Mouse (Mus musculus) midbrain, embryonic 16.5 days (tissue): Measurements from ENCODE around the gene Rnpep. TPM values are rescaled to one million over a fixed set of nuclear protein-coding genes. Genes with fewer than 3 reads are reported as not detected.
A peak's percentile ranks its signal among the peaks of the same experiment; 100 is the strongest.

Experiments used
- ATAC-seq: fragments of 200-750 bp; cut with Nextera tagmentation; 2 replicates; pipeline ENCODE4 v1.8.0; 2017; ENCODE audit warnings: moderate TSS enrichment
- H3K27ac ChIP-seq: fragments of 300-500 bp; sonication (generic); 2 replicates; pipeline ENCODE4 v1.5.1; 2014; ENCODE audit warnings: mild to moderate bottlenecking, low read length, mixed read lengths
- H3K27me3 ChIP-seq: fragments of 300-500 bp; sonication (generic); 2 replicates; pipeline ENCODE4 v1.6.1; 2014; ENCODE audit warnings: low read depth, low read length, mixed read lengths; ENCODE audit not compliant: control insufficient read depth, insufficient read depth
- H3K36me3 ChIP-seq: fragments of 300-500 bp; sonication (generic); 2 replicates; pipeline ENCODE4 v1.6.1; 2014; ENCODE audit warnings: mild to moderate bottlenecking, low read length, moderate library complexity, mixed read lengths; ENCODE audit not compliant: control insufficient read depth, insufficient read depth
- H3K4me1 ChIP-seq: fragments of 300-500 bp; sonication (generic); 2 replicates; pipeline ENCODE4 v1.6.1; 2014; ENCODE audit warnings: mild to moderate bottlenecking, low read length, mixed read lengths; ENCODE audit not compliant: control insufficient read depth, insufficient read depth
- H3K4me2 ChIP-seq: fragments of 300-500 bp; sonication (generic); 2 replicates; pipeline ENCODE4 v1.6.1; 2014; ENCODE audit warnings: mild to moderate bottlenecking, low read length, mixed read lengths
- H3K4me3 ChIP-seq: fragments of 300-500 bp; sonication (generic); 2 replicates; pipeline ENCODE4 v1.5.1; 2014; ENCODE audit warnings: low read depth, mild to moderate bottlenecking, low read length, moderate library complexity, mixed read lengths
- H3K9ac ChIP-seq: fragments of 300-500 bp; sonication (generic); 2 replicates; pipeline ENCODE4 v1.6.1; 2014; ENCODE audit warnings: low read depth, low read length, mixed read lengths
- H3K9me3 ChIP-seq: fragments of 300-500 bp; sonication (generic); replicated peaks from 2 replicates; pipeline ENCODE4 v1.6.1; 2014; ENCODE audit warnings: mild to moderate bottlenecking, low read length, mixed read lengths; ENCODE audit not compliant: control insufficient read depth, poor library complexity, severe bottlenecking
- WGBS: fragments of 180-500 bp; shearing (Covaris S2); extraction: QIAGEN DNeasy Blood & Tissue Kit; methylation state at CpG from one replicate; pipeline ENCODE4 v1.1.7; 2014; 5-methylcytosine and 5-hydroxymethylcytosine counted together
- polyA plus RNA-seq: library from polyadenylated mRNA; unstranded; fragments of >200 nt; fragmentation: Nextera tagmentation; extraction: Ambion mirVana; gene quantifications from 2 replicates; pipeline ENCODE4 v1.2.1, GENCODE M21; 2015

Rnpep gene
- 102 and 107 TPM in 2 replicates for polyA plus RNA-seq

GRCm38 (mm10) chr1:135283826-135284291 is at the start of gene Rnpep:
Gene Rnpep (minus strand): TSS chr1:135284084.
- WGBS, result 1% methylated on average over 39 of the region's 39 CpGs
- peak within 1 kb of the TSS; percentile 87 for H3K4me3 ChIP-seq
- H3K27me3 ChIP-seq, result no peaks in the 10 kb centered on the region
- peaks cover 12% of the 10 kb centered on the region for H3K4me1 ChIP-seq
- H3K9me3 ChIP-seq, result no peaks in the 10 kb centered on the region
- no peaks in the 10 kb centered on the region for H3K36me3 ChIP-seq
- peak within 1 kb of the TSS; percentile 92 for H3K27ac ChIP-seq
- H3K9ac ChIP-seq, result peak within 1 kb of the TSS; percentile 96
- peak within 1 kb of the TSS; percentile 68 for H3K4me2 ChIP-seq
- ATAC-seq, result peak; percentile 89

- 74% methylated on average over 6 of the region's 6 CpGs for WGBS
- no peak overlapping the region for H3K9ac ChIP-seq
- no peak overlapping the region for H3K4me3 ChIP-seq
- no peaks in the 10 kb centered on the region for H3K27me3 ChIP-seq
- H3K36me3 ChIP-seq, result no peaks in the 10 kb centered on the region
- H3K27ac ChIP-seq, result no peak overlapping the region
- H3K4me1 ChIP-seq, result no peaks in the 10 kb centered on the region
- H3K9me3 ChIP-seq, result no peaks in the 10 kb centered on the region
- H3K4me2 ChIP-seq, result no peak overlapping the region
- no peak for ATAC-seq
Measured at GRCm38 (mm10) chr1:135330578-135330977, 46.7 kb upstream of the Rnpep start.

DNA sequence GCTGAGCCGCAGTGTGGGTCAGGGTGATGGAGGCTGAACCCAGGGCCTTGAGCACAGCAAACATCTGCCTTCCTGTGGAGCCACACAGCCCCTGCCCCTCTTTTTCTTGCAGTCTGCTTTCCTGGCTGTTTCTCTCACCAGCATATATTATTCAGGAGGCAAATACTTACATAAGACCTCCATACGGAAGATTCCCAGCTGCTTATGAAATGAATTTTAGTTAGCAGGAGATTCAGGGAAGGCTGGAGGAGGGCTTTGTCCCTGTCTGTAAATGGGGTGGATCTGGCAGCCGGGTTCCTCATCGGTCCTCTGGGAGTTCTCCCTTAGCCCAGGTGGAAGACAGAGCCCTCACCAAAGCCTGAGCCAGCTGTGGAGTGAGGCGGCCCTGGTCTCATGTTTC is 44.5 kb upstream of the Rnpep start:
- Histone ChIP-seq H3K27ac (no peak overlapping the region), H3K4me2 (no peak overlapping the region), H3K4me1 (no peaks in the 10 kb centered on the region), H3K27me3 (no peaks in the 10 kb centered on the region), H3K4me3 (no peak overlapping the region), H3K9ac (no peak overlapping the region), H3K9me3 (no peaks in the 10 kb centered on the region), H3K36me3 (no peaks in the 10 kb centered on the region)
- WGBS, result 67% methylated on average over 5 of the region's 5 CpGs
- ATAC-seq, result no peak

DNA sequence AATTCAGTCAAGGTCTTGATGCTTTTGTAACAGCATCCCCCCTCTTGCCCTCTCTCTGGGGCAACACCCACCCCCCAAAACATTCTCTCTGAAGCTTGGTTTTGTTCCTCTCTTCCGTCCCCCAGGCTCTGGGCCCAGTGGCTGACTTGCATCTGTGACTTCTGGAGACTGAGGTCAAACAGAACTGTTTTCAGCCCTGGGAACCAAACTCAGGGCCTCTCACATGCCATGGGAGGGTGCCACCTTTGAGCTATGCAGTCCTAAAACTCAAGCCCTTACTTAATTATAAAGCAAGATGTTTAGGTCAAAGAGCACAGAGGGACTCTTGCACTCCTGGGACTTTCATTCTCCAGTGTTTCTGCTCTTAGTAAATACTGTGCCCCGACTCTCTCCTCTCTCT is 42.0 kb upstream of the Rnpep start:
- no peaks in the 10 kb centered on the region for H3K4me1 ChIP-seq
- H3K36me3 ChIP-seq, result no peaks in the 10 kb centered on the region
- no peak overlapping the region for H3K4me3 ChIP-seq
- ATAC-seq, result no peak
- H3K9me3 ChIP-seq, result no peaks in the 10 kb centered on the region
- no peak overlapping the region for H3K9ac ChIP-seq
- H3K4me2 ChIP-seq, result no peak overlapping the region
- no peak overlapping the region for H3K27ac ChIP-seq
- H3K27me3 ChIP-seq, result no peaks in the 10 kb centered on the region; the same call in 1 of the 2 replicates
- 83% methylated on average over 2 of the region's 2 CpGs for WGBS

- no peaks in the 10 kb centered on the region for H3K9me3 ChIP-seq
- no peaks in the 10 kb centered on the region; the same call in 1 of the 2 replicates for H3K27me3 ChIP-seq
- no peaks in the 10 kb centered on the region for H3K36me3 ChIP-seq
- no peak within 1 kb of the TSS for H3K4me3 ChIP-seq
- H3K9ac ChIP-seq, result no peak within 1 kb of the TSS
- H3K4me1 ChIP-seq, result no peaks in the 10 kb centered on the region
- no peak for ATAC-seq
- no peak within 1 kb of the TSS for H3K4me2 ChIP-seq
- no peak within 1 kb of the TSS for H3K27ac ChIP-seq
- 15% methylated on average over 8 of the region's 8 CpGs for WGBS
Measured at GRCm38 (mm10) chr1:135324571-135324970, 40.7 kb upstream of the Rnpep start, which contains the start of gene Lmod1. Gene Lmod1 (plus strand): TSS chr1:135324807.

DNA sequence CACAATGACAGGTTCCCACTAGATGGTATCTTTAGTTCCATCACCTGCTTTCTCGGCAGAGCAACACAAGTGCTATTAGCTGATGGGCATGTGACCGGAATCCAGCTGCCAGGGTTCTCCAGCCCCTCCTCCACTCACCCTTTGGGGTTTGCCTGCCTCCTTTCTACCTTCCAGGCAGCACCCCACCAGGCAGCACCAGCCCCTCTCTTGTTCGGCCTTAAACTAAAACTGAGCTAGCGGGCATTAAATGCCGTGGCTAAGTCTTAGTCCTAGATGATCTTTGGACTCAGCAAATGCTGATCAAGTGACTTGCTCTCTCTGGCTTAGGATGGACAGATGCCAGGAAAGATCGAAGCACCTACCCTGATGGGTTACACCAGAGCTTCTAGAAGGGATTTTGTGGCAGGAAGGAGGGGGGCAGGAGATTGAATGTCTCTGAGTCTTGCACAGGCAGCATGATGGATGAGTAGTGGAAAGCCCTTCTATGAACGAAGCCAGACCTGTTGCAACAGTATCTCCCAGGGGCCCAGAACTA is 39.5 kb upstream of the Rnpep start:
- H3K27me3 ChIP-seq, result no peaks in the 10 kb centered on the region; the same call in 1 of the 2 replicates
- WGBS, result 83% methylated on average over 7 of the region's 7 CpGs
- no peaks in the 10 kb centered on the region for H3K4me1 ChIP-seq
- no peak for ATAC-seq
- H3K27ac ChIP-seq, result no peak overlapping the region
- H3K9me3 ChIP-seq, result no peaks in the 10 kb centered on the region
- no peak overlapping the region for H3K9ac ChIP-seq
- no peak overlapping the region for H3K4me3 ChIP-seq
- no peaks in the 10 kb centered on the region for H3K36me3 ChIP-seq
- H3K4me2 ChIP-seq, result no peak overlapping the region

DNA sequence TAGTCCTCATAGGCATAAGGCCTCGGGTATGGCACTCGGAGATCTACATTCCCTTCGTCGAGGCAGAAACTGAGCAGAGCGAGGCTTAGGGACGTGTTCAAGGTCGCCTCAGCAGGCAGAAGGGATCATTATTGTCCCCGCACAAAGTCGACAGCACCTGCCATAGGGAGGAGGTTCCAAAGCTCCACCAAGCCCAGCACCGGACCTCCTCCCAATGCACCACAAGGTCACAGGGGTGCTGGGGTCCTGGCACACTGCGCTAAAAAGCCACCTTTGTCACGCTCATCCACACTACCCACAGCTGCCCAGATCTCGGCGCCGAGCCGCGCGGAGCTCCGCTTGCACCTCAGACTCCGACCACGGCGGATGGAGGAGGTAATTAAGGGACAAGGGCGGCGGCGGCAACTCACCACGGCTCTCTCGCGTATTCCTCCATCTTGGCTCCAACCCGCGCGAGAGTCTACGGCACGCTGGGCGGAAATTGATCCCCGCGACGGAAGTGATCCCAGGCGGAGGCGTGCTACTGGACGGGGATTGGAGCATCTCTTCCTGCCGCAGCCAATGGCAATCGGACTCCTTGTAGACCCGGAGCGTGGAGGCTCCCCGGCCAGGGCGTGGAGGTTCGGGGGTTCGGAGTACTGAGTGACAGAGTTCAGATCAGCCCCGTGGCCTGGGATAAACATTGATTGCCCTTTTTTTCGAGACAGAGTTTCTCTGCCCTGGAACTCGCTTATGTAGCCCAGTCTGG is 29.6 kb upstream of the Rnpep start, which contains the start of gene Timm17a:
Timm17a (minus strand) TSS at position 495 of the 748 bp plus-strand sequence.
- Histone ChIP-seq H3K4me3 (peak within 1 kb of the TSS; percentile 98), H3K4me2 (peak within 1 kb of the TSS; percentile 78), H3K27me3 (no peaks in the 10 kb centered on the region), H3K27ac (peak within 1 kb of the TSS; percentile 89), H3K9ac (peak within 1 kb of the TSS; percentile 97), H3K4me1 (peaks cover 19% of the 10 kb centered on the region), H3K9me3 (no peaks in the 10 kb centered on the region), H3K36me3 (peaks cover 5% of the 10 kb centered on the region; the same call in 1 of the 2 replicates)
- ATAC-seq, result peak; percentile 100
- WGBS, result 0% methylated on average over 51 of the region's 51 CpGs

- Histone ChIP-seq H3K4me1 (peaks cover 19% of the 10 kb centered on the region), H3K4me3 (peak overlapping the region; percentile 98), H3K36me3 (peaks cover 7% of the 10 kb centered on the region; the same call in 1 of the 2 replicates), H3K27me3 (no peaks in the 10 kb centered on the region), H3K9me3 (no peaks in the 10 kb centered on the region), H3K27ac (no peak overlapping the region), H3K9ac (no peak overlapping the region), H3K4me2 (peak overlapping the region; percentile 78)
- WGBS, result 96% methylated on average over 4 of the region's 4 CpGs
- ATAC-seq, result no peak
Measured at GRCm38 (mm10) chr1:135312201-135312600, 28.3 kb upstream of the Rnpep start.

GRCm38 (mm10) chr1:135311356-135311755 is 27.5 kb upstream of the Rnpep start:
- no peaks in the 10 kb centered on the region for H3K9me3 ChIP-seq
- H3K9ac ChIP-seq, result no peak overlapping the region
- no peak overlapping the region for H3K27ac ChIP-seq
- H3K36me3 ChIP-seq, result peaks cover 8% of the 10 kb centered on the region; the same call in 1 of the 2 replicates
- no peak overlapping the region for H3K4me2 ChIP-seq
- no peak overlapping the region for H3K4me3 ChIP-seq
- H3K27me3 ChIP-seq, result no peaks in the 10 kb centered on the region
- 81% methylated on average over 6 of the region's 6 CpGs for WGBS
- peaks cover 19% of the 10 kb centered on the region for H3K4me1 ChIP-seq
- ATAC-seq, result no peak
